Mouse (Mus musculus) left cerebral cortex, postnatal 14 days (tissue): ENCODE measurements around the gene Sstr3. TPM values are rescaled to one million over a fixed set of nuclear protein-coding genes. Genes with fewer than 3 reads are reported as not detected.

ENCODE experiments used
- DNase-seq, 2 experiments: peaks; one replicate each; pipeline ENCODE4 v3.0.0; 2021 to 2022; ENCODE audit warnings: low spot score in 2 of 2, mixed read lengths in 1 of 2
- intact Hi-C: fragments of 180-260 bp; cut with DNase I; formaldehyde crosslinking; loops from one replicate; pipeline ENCODE4 v1.15.1; 2025
- total RNA-seq, 2 experiments: library from RNA; stranded (reverse); gene quantifications; 2 replicates each; pipeline ENCODE4 v1.2.3; 2021

Gene Sstr3
- total RNA-seq, 2 experiments from 2014 or later, result 16.7 to 20.6 TPM

DNA sequence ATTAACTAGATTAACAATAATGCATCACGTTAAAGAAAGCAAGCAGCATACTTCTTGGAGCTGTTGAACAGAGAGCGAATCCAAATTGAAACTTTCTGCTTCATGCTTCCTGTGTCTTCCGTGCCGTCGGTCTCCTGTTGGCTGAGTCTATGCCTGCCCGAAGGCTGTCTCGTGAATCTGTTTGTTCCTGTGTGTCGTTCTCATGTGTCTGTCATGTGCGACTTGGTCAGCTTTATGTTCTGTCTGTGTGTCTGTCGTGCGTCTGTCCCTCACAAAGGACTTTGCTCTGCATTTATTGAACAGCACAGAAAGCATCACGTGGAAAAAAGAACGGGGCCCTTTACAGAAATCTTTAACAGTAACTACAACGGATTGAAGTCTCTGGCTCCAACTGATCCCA, 31.5 kb downstream of the Sstr3 start:
- intact Hi-C loops, result loop anchor here (5.0 kb wide), 1 partner anchor 69 kb away; no protein-coding TSS in a partner anchor
- no peak for DNase-seq

DNA sequence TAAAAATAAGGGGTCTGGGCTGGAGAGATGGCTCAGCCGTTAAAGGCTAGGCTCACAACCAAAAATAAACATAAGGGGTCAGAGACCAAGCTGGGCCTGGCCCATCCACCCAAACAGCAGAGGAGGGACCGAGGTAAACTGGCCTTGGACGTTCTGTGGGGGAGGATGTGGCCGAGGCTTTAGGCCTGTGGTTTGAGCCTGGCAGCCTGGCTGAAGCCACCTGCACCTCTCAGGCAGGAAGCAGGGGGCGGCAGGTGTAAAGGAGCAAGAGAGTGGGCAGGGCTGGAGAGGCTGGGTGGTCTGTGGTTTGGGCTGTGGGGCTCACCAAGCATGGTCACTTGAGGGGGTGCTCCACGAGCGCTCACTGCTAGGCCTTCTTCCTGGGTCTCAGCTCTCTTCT, 32.5 kb downstream of the Sstr3 start:
- no peak for DNase-seq
- intact Hi-C loops, result loop anchor here (5.0 kb wide), 1 partner anchor 70 kb away; no protein-coding TSS in a partner anchor

DNA sequence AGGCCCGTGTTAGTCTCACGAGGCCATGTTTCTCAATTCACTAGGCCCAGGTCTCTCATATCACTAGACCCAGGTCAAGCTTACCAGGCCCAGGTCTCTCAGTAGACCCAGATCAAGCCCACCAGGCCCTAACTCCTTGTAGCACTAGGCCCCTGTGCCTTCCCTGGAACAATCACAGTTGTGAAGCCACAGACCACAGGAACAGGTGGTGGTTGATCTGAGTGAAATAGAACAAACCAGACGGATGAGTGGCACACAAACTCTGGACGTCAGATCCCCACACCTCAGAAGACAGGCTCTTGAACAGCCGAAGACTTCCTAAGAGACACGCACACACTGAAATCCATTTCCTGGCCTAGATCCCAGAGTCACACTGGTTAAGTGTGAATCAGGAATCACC, 33.7 kb downstream of the Sstr3 start:
- no peak for DNase-seq
- intact Hi-C loops, result loop anchor here (5.0 kb wide), 1 partner anchor 72 kb away; no protein-coding TSS in a partner anchor

DNA sequence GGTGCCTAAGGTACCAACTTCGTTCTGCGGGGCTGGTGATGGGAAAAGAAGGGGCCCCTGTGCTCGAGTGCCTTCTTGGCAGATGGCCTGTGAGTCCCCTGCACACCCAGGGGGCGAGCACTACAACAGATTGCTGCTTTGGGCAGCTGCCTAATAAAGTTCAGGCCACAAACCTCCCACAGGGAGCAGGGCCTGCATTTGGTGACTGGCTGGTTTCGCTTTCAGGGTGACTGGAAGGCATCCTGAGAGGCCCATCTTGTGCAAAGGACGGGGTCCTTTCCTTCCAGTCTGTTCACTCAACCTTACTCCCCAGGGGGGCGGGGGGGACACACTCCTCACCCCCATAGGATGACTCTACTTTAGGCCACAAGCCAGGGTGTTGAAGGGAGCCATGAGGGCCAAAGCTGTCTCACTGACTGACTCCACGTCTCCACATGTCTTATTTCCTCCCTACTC, 34.3 kb downstream of the Sstr3 start:
- intact Hi-C loops, result loop anchor here (5.0 kb wide), 1 partner anchor 72 kb away; no protein-coding TSS in a partner anchor
- DNase-seq, result no peak

DNA sequence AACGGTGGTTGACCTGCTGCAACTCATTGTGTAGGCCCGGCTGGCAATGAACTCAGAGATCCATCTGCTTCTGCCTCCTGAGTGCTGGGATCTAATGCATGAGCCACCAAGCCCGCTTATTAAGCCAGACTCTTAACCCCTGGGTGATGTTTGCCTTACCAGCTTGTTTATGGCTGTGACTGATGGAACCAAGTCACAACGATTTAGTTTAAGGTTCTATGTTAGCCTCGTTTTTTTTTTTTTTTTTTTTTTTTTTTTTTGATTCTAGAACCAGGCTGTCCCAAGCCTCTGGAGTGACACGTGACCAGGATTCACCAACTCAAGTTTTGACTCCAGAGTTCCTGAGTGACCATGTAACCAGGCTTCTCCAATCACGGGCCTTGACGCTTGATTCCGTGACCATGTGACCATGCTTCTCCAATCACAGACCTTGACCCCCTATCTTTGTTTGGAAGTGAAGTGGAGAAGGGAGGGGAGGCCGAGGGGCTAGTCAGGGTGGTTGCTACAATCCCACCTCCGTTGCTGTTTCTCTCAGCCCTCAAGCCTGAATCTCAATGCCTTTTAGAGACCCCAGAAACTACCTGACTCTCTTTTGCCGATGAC, 35.1 kb downstream of the Sstr3 start:
- intact Hi-C loops, result no loop called here
- DNase-seq, result no peak

DNA sequence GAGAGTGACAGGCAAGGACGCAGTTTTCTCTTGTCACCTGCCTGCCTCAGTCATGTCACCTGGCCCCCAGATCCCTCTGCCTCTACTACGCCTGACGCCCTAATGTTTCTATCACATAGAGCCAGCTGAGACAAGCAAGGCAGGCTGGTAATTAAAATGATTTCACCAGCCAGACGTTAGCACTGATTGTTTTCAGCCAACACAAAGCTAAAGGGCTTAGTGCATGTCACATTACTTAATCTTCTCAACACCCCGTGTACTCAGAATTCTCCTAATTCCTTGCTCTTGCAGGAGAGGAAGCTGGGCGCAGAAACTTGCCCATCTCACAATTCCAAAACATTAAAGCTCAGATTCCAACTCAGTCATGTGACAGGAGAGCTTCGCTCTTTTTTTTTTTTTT, 36.0 kb downstream of the Sstr3 start:
- intact Hi-C loops, result no loop called here
- no peak for DNase-seq

DNA sequence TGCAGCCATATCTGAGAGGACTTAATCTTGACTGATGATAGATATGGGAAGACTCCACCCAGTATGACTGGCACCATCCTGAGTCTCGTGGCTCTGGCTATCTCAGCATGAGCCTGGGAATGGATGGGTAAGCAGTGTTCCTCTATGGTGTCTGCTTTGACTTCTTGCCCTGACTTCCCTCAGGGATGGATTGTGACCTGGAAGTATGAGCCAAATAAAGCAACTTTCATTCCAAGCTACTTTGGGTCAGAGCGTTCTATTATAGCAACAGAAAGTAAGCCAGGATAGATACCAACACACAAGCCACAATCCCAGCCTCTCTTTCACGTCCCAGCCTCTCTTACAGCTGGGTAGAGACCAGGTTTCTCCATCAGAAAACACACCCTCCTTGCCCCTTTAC, 38.9 kb downstream of the Sstr3 start:
- DNase-seq, result no peak
- intact Hi-C loops, result no loop called here

DNA sequence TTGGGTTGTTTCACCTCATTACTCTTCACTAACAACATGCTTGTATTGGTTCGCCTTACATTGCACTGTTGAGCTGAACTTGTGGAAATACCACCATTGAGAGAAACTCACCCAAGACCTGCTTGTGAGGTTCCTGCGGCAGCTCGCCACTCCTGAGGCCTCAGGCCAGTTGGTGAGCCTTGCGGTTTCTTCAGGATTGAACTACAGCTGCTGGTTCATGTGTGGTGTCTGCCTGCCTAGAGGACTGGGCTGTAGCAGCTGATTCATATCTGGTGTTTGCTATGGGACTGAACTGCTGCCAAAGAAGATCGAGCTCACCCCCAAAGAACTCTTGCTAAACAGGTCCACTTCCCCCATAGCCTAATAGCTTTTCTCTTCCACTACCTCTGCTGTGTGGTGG, 39.7 kb downstream of the Sstr3 start:
- DNase-seq, result no peak
- intact Hi-C loops, result no loop called here

DNA sequence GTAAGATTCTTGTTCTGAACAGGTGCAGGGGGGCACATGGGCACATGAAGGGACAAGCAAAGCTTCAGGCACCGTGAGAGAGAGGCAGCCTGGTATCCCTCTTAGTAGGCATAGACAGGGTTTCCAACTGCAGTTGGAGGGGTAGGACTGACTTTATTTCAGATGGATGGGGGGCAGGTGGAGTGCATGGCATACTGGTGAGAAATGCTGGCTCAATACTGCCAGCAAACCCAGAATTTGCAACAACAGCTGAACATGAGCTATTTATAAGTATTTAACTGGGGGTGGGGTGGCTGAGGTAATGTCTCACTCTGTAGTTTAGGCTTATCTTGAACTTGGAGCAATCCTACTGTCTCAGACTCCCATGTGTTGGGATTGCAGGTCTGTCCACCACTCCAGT, 40.5 kb downstream of the Sstr3 start:
- DNase-seq, result no peak
- intact Hi-C loops, result no loop called here

DNA sequence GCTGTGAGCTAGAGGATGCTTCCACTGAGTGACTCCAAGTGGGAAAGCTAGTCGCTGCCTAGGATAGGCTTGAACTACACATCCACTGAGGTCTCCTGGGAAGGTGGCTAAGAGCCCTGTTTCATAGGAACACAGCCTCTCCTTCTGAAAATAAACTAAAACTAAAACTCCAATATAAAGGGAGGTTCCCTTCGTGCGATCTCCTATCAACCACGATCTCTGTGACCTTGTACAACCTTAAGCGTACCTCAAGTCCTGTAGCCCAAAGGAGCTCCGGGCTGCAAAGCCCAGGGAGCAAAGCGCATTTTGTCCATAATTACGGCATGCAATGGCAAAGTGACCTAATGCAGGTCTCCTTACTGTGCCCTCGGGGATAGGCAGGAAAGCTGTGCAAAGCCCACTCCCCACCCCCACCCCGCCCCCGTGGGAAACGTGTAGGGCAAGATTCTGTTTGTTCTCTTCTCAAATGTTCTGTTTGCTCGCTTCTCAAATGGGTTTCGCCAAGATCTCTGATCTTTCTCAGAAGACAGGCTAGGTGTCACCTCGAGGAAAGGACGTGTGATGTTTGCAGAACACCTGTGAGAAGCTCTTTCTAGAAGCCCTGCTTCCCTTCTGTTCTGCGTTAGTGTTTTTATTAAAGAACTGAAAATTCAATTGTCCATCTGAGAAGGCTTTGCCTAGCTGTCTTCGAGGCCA, 41.9 kb downstream of the Sstr3 start:
- intact Hi-C loops, result no loop called here
- DNase-seq, result no peak

DNA sequence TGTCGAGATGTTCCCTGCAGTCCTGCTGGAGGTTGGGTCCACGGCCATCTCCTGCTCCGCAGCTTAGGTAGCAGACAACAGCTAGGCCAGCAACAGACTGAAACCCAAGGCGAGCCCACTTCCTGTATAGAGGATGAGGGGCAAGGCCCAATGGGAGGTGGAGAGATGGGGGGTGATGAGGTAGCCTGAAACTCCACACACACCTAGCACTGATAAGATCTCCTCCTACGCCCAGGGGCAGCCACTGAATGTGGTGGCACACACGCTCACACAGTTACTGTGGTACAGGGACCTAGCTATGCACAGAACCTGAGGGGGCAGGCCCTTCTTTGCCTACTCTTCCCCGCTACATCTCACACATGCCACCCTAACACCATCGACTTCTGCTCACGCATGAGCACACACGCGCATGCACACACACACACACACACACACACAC, 49.5 kb downstream of the Sstr3 start, which contains the start of gene Il2rb:
Gene Il2rb, minus strand, starts transcription at position 304 of the 439 bp plus-strand sequence.
- no peak for DNase-seq
- intact Hi-C loops, result no loop called here

DNA sequence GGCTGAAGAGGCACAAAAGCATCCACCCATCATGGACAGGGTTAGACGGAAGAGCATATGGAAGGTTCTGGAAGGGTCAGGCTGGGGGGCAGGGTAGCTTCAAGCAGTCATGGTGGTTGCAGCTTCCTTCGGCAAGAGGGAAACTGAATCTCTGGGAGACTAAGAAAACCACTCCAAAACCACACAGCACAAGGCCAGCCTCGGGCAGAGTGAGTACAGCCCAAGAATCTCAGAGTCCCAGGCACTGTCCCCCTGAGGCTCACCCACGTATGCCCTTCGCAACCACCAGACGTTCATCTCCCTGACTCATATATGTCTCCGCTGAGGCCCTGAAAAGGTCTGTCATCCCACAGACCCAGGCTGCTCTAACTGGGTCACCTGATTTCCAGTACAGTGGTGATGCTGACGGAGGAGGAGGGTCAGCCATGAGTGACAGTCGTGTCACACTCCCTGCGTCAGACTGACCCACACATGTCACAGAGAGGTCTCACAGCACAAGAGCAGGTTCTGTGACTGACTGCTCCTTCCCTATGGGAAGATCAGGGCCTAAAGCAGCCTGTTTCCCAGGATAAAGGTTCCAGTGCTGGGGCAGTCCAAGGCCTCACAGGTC, 51.0 kb downstream of the Sstr3 start:
- intact Hi-C loops, result no loop called here
- DNase-seq, result no peak

DNA sequence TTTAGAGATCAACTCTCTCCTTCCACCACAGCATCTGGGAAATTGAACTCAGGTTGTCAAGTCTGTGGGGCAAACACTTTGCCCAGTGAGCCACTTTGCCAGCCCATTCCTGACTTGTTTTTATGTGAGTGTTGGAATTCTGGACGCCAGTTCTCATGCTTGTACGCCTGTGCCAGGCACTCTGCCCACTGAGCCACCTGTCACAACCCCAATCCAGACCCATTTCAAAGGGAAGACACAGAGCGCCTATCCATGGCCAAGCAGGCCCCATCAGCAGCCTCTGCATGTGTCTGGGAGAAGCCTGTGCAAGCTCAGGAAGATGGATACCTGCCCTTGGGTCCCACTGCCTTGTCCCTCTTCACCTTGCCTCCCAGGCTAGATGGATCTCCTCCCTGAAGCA, 53.2 kb downstream of the Sstr3 start:
- intact Hi-C loops, result no loop called here
- no peak for DNase-seq

DNA sequence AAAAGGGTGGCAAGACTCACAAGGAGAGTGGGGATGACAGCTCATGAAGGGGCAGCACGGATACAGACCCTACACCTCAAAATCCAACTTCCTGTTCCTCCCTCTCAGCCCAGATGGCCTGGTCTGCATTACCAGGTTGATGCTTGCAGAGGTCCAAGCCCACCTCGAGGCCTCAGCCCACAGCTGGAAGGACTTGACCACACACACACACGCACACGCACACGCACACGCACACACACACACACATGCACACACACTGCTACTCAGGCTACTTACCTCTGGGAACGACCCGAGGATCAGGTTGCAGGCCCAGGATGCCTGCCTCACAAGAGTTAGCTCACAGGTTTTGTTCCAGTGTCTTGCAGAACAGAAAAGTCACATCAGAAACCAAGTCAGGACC, 54.6 kb downstream of the Sstr3 start:
- DNase-seq, result no peak

DNA sequence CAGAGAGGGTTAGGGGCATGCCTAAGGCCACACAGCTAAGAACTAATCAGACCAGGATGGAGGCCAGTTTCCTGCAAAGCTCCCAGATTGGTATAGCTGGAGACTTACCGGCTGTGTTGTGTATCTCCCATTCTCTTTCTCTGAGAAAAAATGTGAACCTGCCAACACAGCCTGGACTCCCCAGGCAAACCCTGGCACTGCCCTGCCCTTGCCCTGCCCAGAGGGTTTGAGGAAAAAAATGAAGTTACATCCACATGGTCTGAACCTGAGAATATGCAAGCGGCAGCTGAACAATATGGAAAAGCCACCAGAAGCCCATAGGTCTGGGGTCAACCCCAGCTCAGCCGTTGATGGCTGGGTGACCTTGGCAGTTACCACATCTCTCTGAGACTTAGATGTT, 55.2 kb downstream of the Sstr3 start:
- no peak for DNase-seq
- intact Hi-C loops, result no loop called here

More for the DNA sequence above, 54.6 kb downstream of the Sstr3 start:
- intact Hi-C loops, result no loop called here

DNA sequence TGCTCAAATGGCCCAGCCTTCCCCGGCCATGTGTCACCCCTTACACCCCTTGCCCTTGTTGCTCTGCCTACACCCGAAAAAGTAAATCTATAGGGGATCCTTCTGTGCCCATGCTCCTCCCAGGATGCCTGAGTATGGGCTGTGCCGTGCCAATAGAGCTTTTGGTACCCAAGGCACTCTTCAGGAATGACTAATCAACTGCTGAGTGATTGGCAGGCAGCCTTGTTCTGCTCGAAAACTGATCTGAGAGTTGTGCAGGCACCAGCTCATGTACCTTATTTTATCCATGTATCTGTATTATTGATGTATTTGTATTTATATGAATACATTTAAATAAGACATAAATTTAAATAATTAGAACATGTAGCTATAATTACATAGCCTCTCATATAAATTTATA, 57.4 kb downstream of the Sstr3 start:
- intact Hi-C loops, result no loop called here
- DNase-seq, result no peak

Other genes starting within 250 kb of the Sstr3 start
- gene Csf2rb2, start 239.0 kb downstream of the Sstr3 start, total RNA-seq, result under 1 TPM; 0.64 to 0.72 TPM
- gene Csf2rb, start 218.9 kb downstream of the Sstr3 start, total RNA-seq, result 1 to 10 TPM; 1.5 to 1.7 TPM
- not detected for gene Tex33, start 148.8 kb downstream of the Sstr3 start, total RNA-seq
- 10 to 100 TPM; 30.8 to 39.2 TPM for gene Tst, start 138.8 kb downstream of the Sstr3 start, total RNA-seq
- 10 to 100 TPM; 39.0 to 47.2 TPM for gene Mpst, start 138.3 kb downstream of the Sstr3 start, total RNA-seq
- gene Kctd17, start 116.1 kb downstream of the Sstr3 start, total RNA-seq, result 100 to 1,000 TPM; 288 to 291 TPM
- not detected for gene Tmprss6, start 76.1 kb downstream of the Sstr3 start, total RNA-seq
- under 1 TPM in 1 of 2 experiments, not detected in 1; 0.11 TPM for gene Il2rb, start 49.4 kb downstream of the Sstr3 start, total RNA-seq
- 1 to 10 TPM; 7.7 to 9.0 TPM for gene C1qtnf6, start 13.3 kb downstream of the Sstr3 start, total RNA-seq
- gene Rac2, start 28.1 kb upstream of the Sstr3 start, total RNA-seq, result 1 to 10 TPM; 2.3 to 4.6 TPM
- 10 to 100 TPM; 11.6 to 12.3 TPM for gene Cyth4, start 52.4 kb upstream of the Sstr3 start, total RNA-seq
- gene Elfn2, start 174.1 kb upstream of the Sstr3 start, total RNA-seq, result 100 to 1,000 TPM; 117 to 127 TPM
- 1 to 10 TPM; 5.6 to 6.7 TPM for gene Mfng, start 228.8 kb upstream of the Sstr3 start, total RNA-seq